ENCODE assay signal across 8 mouse cellular contexts in the genomic region with DNA sequence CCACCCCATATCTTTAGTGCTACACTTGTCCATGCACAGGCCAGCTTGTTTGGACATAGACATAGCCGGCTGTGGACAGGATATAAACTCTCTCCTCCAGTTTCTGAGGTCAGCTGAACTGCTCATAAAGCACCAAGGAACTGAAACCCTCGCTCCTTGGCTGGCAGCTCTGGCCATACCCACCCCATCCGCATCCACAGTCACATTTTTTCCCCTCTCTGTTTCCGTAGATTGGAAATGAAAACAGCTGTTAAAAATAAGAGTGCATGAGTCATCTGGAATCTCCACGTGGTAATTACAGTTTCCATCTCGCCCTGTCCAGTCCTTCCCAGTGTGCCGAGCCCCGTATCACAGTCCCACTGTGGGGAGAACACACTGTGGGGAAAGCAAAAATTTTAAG.
A peak's percentile ranks its signal among the peaks of the same experiment; 100 is the strongest.
DNase-seq lines count a peak whose midpoint lies in the region; ATAC-seq and TF ChIP-seq lines count a peak whose summit lies in the region.
"Had no signal": no experiment of that assay in that cellular context is flagged by ENCODE, and none has a peak within 500 bp of the region (broad histone marks: within the 10 kb centered on the region; RNA-seq: fewer than 3 reads in every experiment).

No protein-coding gene starts in this region.

- H3K27ac ChIP-seq in liver, embryonic 11.5 days (ENCODE audit: low read depth, low read length) = 0 out of 2 replicates have a peak overlapping the region, but pooled peaks have one; percentile 23
- H3K27ac ChIP-seq in gastrocnemius, adult 2 months = peak overlapping the region; percentile 78
- H3K27ac ChIP-seq in stomach, embryonic 15.5 days = peak overlapping the region; percentile 35; the same call in 1 of the 2 replicates

- no peaks in the 10 kb centered on the region; the same call in none of the 2 replicates for H3K4me1 ChIP-seq in liver, embryonic 11.5 days (replicated peaks; ENCODE audit: control insufficient read depth, insufficient read depth, low read length)
- peaks cover 25% of the 10 kb centered on the region for H3K4me1 ChIP-seq in stomach, embryonic 15.5 days

- H3K36me3 ChIP-seq in liver, embryonic 11.5 days (ENCODE audit: control insufficient read depth, insufficient read depth, low read length) = no peaks in the 10 kb centered on the region
- H3K36me3 ChIP-seq in stomach, embryonic 15.5 days = no peaks in the 10 kb centered on the region

- no peak for TF ChIP-seq CTCF in gastrocnemius, adult 2 months (IDR thresholded peaks at IDR 0.05)

- no peak for ATAC-seq in liver, embryonic 11.5 days (replicated peaks; ENCODE audit: low FRiP score)
- ATAC-seq in stomach, embryonic 15.5 days (ENCODE audit: insufficient read depth, low FRiP score, low read depth) = 0 out of 2 replicates have a peak, but pooled peaks have one; percentile 5
- no peak for ATAC-seq in inflammation-experienced regulatory T-cells, adult 6 months

- DNase-seq in liver, embryonic 11.5 days (ENCODE audit: low spot score) = no peak
- no peak for DNase-seq in liver
- DNase-seq in gastrocnemius, adult 2 months = peak; percentile 66
- peak; percentile 56 for DNase-seq in heart, postnatal 4 days
- DNase-seq in cerebellum, postnatal 14 days = no peak
- DNase-seq: retina, postnatal 1 day had no signal

- H3K9ac ChIP-seq in liver, embryonic 11.5 days (ENCODE audit: low read depth, low read length) = no peak overlapping the region
- H3K9ac ChIP-seq in stomach, embryonic 15.5 days = no peak overlapping the region

- H3K9me3 ChIP-seq in liver, embryonic 11.5 days (ENCODE audit: control insufficient read depth, low read length) = no peaks in the 10 kb centered on the region
- H3K9me3 ChIP-seq in stomach, embryonic 15.5 days = no peaks in the 10 kb centered on the region

- H3K4me3 ChIP-seq in liver, embryonic 11.5 days (ENCODE audit: low read depth, low read length) = no peak overlapping the region
- peak overlapping the region; percentile 51 for H3K4me3 ChIP-seq in gastrocnemius, adult 2 months
- H3K4me3 ChIP-seq in stomach, embryonic 15.5 days (replicated peaks) = no peak overlapping the region

- no peaks in the 10 kb centered on the region for H3K27me3 ChIP-seq in liver, embryonic 11.5 days (replicated peaks; ENCODE audit: control insufficient read depth, insufficient read depth, low read length)
- H3K27me3 ChIP-seq in stomach, embryonic 15.5 days (replicated peaks) = no peaks in the 10 kb centered on the region

- intact Hi-C loops in gastrocnemius, adult 2 months (cut with DNase I) = no loop called here

- 54% methylated on average over 8 of the region's 8 CpGs for WGBS in liver, embryonic 11.5 days
- WGBS in stomach, embryonic 15.5 days = 29% methylated on average over 8 of the region's 8 CpGs

- H3K4me2 ChIP-seq in liver, embryonic 11.5 days = no peak overlapping the region
- H3K4me2 ChIP-seq in stomach, embryonic 15.5 days = no peak overlapping the region

Comparison
In these comparisons a context has a peak if more than half of its experiments do, and no peak if none do; other contexts are left out.
1. DNase-seq: peak in gastrocnemius, adult 2 months (single experiment) and heart, postnatal 4 days (single experiment); none in liver, embryonic 11.5 days (single experiment), liver (single experiment) and cerebellum, postnatal 14 days (0 of 2).
2. H3K27ac ChIP-seq: peak in every context shown above with its lines; median percentile 78 in gastrocnemius, adult 2 months; 35 in stomach, embryonic 15.5 days; 23 in liver, embryonic 11.5 days.